Mouse (Mus musculus): Measurements from ENCODE around the gene Msx2. TPM values are rescaled to one million over a fixed set of nuclear protein-coding genes. Genes with fewer than 3 reads are reported as not detected.

The Msx2 gene
- polyA plus RNA-seq, 1 experiment from 2014 or later: 20.2 TPM

Other genes with a start within 250 kb of the Msx2 start
- 8.1 and 8.7 TPM in 2 replicates for gene Ror2, start 186.9 kb downstream of the Msx2 start, polyA plus RNA-seq (2014; fragmentation: Nextera tagmentation; extraction: Ambion mirVana)
- gene Sptlc1, start 95.7 kb downstream of the Msx2 start, polyA plus RNA-seq (2014; fragmentation: Nextera tagmentation; extraction: Ambion mirVana): 38.7 and 39.3 TPM in 2 replicates

Data from neural tube, embryonic 11.5 days (tissue).